Mouse (Mus musculus) MEL (cell line): Measurements from ENCODE around the gene Tc2n. TPM values are rescaled to one million over a fixed set of nuclear protein-coding genes. Genes with fewer than 3 reads are reported as not detected.

Source experiments
- DNase-seq: peaks from one replicate; pipeline ENCODE4 v3.0.0; 2011; ENCODE audit warnings: low read depth, low spot score
- H3K27ac ChIP-seq: 2 replicates; pipeline ENCODE4 v1.5.1; 2012; ENCODE audit warnings: low read depth, mild to moderate bottlenecking, control low read depth, low read length, moderate library complexity; ENCODE audit not compliant: control insufficient read depth
- H3K27me3 ChIP-seq, 2 experiments: fragments of 150-350 bp in 1 of 2; sonication (generic) in 1 of 2; 2 replicates each; pipeline ENCODE4 v1.6.1; 2012; ENCODE audit warnings: low read length in 2 of 2, mild to moderate bottlenecking in 2 of 2, improper control_type of control experiment in 1 of 2, moderate library complexity in 1 of 2; ENCODE audit not compliant: insufficient read depth in 2 of 2, control insufficient read depth in 1 of 2
- H3K36me3 ChIP-seq, 2 experiments: 2 replicates each; pipeline ENCODE4 v1.6.1; 2012 to 2014; ENCODE audit warnings: low read length in 2 of 2, improper control_type of control experiment in 1 of 2, inconsistent platforms in 1 of 2, mild to moderate bottlenecking in 1 of 2; ENCODE audit not compliant: insufficient read depth in 2 of 2, control insufficient read depth in 1 of 2
- H3K4me1 ChIP-seq, 2 experiments: fragments of 150-350 bp in 1 of 2; sonication (generic) in 1 of 2; 2 replicates each; pipeline ENCODE4 v1.6.1; 2012; ENCODE audit warnings: low read length in 2 of 2, improper control_type of control experiment in 1 of 2, mild to moderate bottlenecking in 1 of 2; ENCODE audit not compliant: insufficient read depth in 2 of 2, control insufficient read depth in 1 of 2
- H3K4me3 ChIP-seq, 2 experiments: fragments of 150-350 bp in 1 of 2; sonication (generic) in 1 of 2; 2 replicates each; pipeline ENCODE4 v1.5.1; 2012; ENCODE audit warnings: low read depth in 2 of 2, low read length in 2 of 2, mild to moderate bottlenecking in 2 of 2, moderate library complexity in 2 of 2, control low read depth in 1 of 2, improper control_type of control experiment in 1 of 2; ENCODE audit not compliant: control insufficient read depth in 1 of 2, insufficient read depth in 1 of 2
- H3K79me2 ChIP-seq: 2 replicates; pipeline ENCODE4 v1.6.1; 2012; ENCODE audit warnings: mild to moderate bottlenecking, low read length, moderate library complexity; ENCODE audit not compliant: control insufficient read depth, poor library complexity, insufficient read depth
- H3K9ac ChIP-seq: 2 replicates; pipeline ENCODE4 v1.6.1; 2012; ENCODE audit warnings: low read depth, mild to moderate bottlenecking, control low read depth, low read length, moderate library complexity; ENCODE audit not compliant: control insufficient read depth, poor library complexity, severe bottlenecking
- H3K9me3 ChIP-seq: fragments of 150-350 bp; sonication (generic); replicated peaks from 2 replicates; pipeline ENCODE4 v1.6.1; 2012; ENCODE audit warnings: mild to moderate bottlenecking, low read length, improper control_type of control experiment, moderate library complexity; ENCODE audit not compliant: insufficient read depth
- CHD1 ChIP-seq: IDR thresholded peaks from 2 replicates; pipeline ENCODE4 v1.6.1; 2012; ENCODE audit warnings: low read depth, mild to moderate bottlenecking, inconsistent platforms, low read length, improper control_type of control experiment
- CTCF ChIP-seq, 3 experiments: IDR thresholded peaks in 2 of 3; conservative IDR thresholded peaks in 1 of 3; 2 replicates each; pipeline ENCODE4 v1.5.1; 2011 to 2012; ENCODE audit warnings: low read length in 3 of 3, low read depth in 2 of 3, mild to moderate bottlenecking in 2 of 3, improper control_type of control experiment in 1 of 3, inconsistent platforms in 1 of 3, mixed read lengths in 1 of 3, moderate library complexity in 1 of 3; ENCODE audit not compliant: control insufficient read depth in 1 of 3, insufficient read depth in 1 of 3, poor library complexity in 1 of 3, severe bottlenecking in 1 of 3
- E2F4 ChIP-seq: IDR thresholded peaks from 2 replicates; pipeline ENCODE4 v1.6.1; 2011; ENCODE audit warnings: low read depth, low read length, improper control_type of control experiment, borderline replicate concordance
- ELF1 ChIP-seq: IDR thresholded peaks from 2 replicates; pipeline ENCODE4 v1.6.1; 2014; ENCODE audit warnings: low read depth, mild to moderate bottlenecking, inconsistent platforms, low read length, improper control_type of control experiment, moderate library complexity
- ETS1 ChIP-seq: IDR thresholded peaks from 2 replicates; pipeline ENCODE4 v1.6.1; 2012; ENCODE audit warnings: low read depth, mild to moderate bottlenecking, inconsistent platforms, low read length, improper control_type of control experiment, moderate library complexity
- GABPA ChIP-seq: IDR thresholded peaks from 2 replicates; pipeline ENCODE4 v1.6.1; 2012; ENCODE audit warnings: low read depth, mild to moderate bottlenecking, inconsistent platforms, low read length, improper control_type of control experiment, moderate library complexity
- GATA1 ChIP-seq: IDR thresholded peaks from 2 replicates; pipeline ENCODE4 v1.6.1; 2011; ENCODE audit warnings: low read depth, low read length, improper control_type of control experiment
- JUND ChIP-seq: IDR thresholded peaks from 2 replicates; pipeline ENCODE4 v1.6.1; 2011; ENCODE audit warnings: low read depth, mild to moderate bottlenecking, improper control_type of control experiment, low read length
- MAX ChIP-seq: IDR thresholded peaks from 2 replicates; pipeline ENCODE4 v1.6.1; 2011; ENCODE audit warnings: low read length, improper control_type of control experiment
- MYB ChIP-seq: IDR thresholded peaks from 2 replicates; pipeline ENCODE4 v1.6.1; 2011; ENCODE audit warnings: mild to moderate bottlenecking, low read depth, low read length, improper control_type of control experiment
- MYC ChIP-seq: IDR thresholded peaks from 2 replicates; pipeline ENCODE4 v1.6.1; 2011; ENCODE audit warnings: low read depth, mild to moderate bottlenecking, low read length, improper control_type of control experiment, moderate library complexity
- NELFE ChIP-seq: IDR thresholded peaks from 2 replicates; pipeline ENCODE4 v1.6.1; 2011; ENCODE audit warnings: low read depth, low read length, improper control_type of control experiment
- NRF1 ChIP-seq: IDR thresholded peaks from 2 replicates; pipeline ENCODE4 v1.6.1; 2014; ENCODE audit warnings: low read depth, mild to moderate bottlenecking, inconsistent platforms, low read length, improper control_type of control experiment, moderate library complexity; ENCODE audit not compliant: poor library complexity, insufficient read depth, severe bottlenecking
- POLR2A ChIP-seq, 2 experiments: IDR thresholded peaks; 2 replicates each; pipeline ENCODE4 v1.6.1; 2011 to 2012; ENCODE audit warnings: low read length in 2 of 2, mild to moderate bottlenecking in 2 of 2, control low read depth in 1 of 2, improper control_type of control experiment in 1 of 2, low read depth in 1 of 2, moderate library complexity in 1 of 2; ENCODE audit not compliant: control insufficient read depth in 1 of 2, insufficient read depth in 1 of 2, poor library complexity in 1 of 2
- POLR2AphosphoS5 ChIP-seq: IDR thresholded peaks from 2 replicates; pipeline ENCODE4 v1.6.1; 2012; ENCODE audit warnings: low read depth, borderline replicate concordance, mild to moderate bottlenecking, inconsistent platforms, low read length, moderate library complexity, mixed read lengths
- RCOR1 ChIP-seq: IDR thresholded peaks from 2 replicates; pipeline ENCODE4 v1.6.1; 2012; ENCODE audit warnings: low read depth, mild to moderate bottlenecking, inconsistent platforms, low read length, improper control_type of control experiment
- SMC3 ChIP-seq: IDR thresholded peaks from 2 replicates; pipeline ENCODE4 v1.6.1; 2011; ENCODE audit warnings: low read depth, low read length, improper control_type of control experiment
- TAL1 ChIP-seq: IDR thresholded peaks from 2 replicates; pipeline ENCODE4 v1.6.1; 2012; ENCODE audit warnings: mild to moderate bottlenecking, inconsistent platforms, low read length, moderate library complexity, mixed read lengths
- TBP ChIP-seq: IDR thresholded peaks from 2 replicates; pipeline ENCODE4 v1.8.0; 2011; ENCODE audit warnings: low read depth, low read length, improper control_type of control experiment
- TCF12 ChIP-seq: IDR thresholded peaks from 2 replicates; pipeline ENCODE4 v1.6.1; 2014; ENCODE audit warnings: low read depth, mild to moderate bottlenecking, inconsistent platforms, low read length, improper control_type of control experiment, moderate library complexity
- USF1 ChIP-seq: IDR thresholded peaks from 2 replicates; pipeline ENCODE4 v1.6.1; 2014; ENCODE audit warnings: low read depth, mild to moderate bottlenecking, inconsistent platforms, low read length, improper control_type of control experiment, moderate library complexity
- USF2 ChIP-seq, 2 experiments: IDR thresholded peaks; 2 replicates each; pipeline ENCODE4 v1.6.1; 2011 to 2012; ENCODE audit warnings: improper control_type of control experiment in 2 of 2, low read length in 2 of 2, borderline replicate concordance in 1 of 2, inconsistent platforms in 1 of 2, low read depth in 1 of 2, mild to moderate bottlenecking in 1 of 2; ENCODE audit not compliant: insufficient read depth in 1 of 2
- ZMIZ1 ChIP-seq: IDR thresholded peaks from 2 replicates; pipeline ENCODE4 v1.6.1; 2012; ENCODE audit warnings: low read depth, mild to moderate bottlenecking, inconsistent platforms, low read length, improper control_type of control experiment, moderate library complexity
- ZNF384 ChIP-seq: IDR thresholded peaks from 2 replicates; pipeline ENCODE4 v1.6.1; 2012; ENCODE audit warnings: low read depth, mild to moderate bottlenecking, inconsistent platforms, low read length, improper control_type of control experiment
- polyA plus RNA-seq, 2 experiments: library from polyadenylated mRNA; stranded (reverse) in 1 of 2; unstranded in 1 of 2; fragments of >175 nt in 1 of 2; fragments of >200 nt in 1 of 2; gene quantifications; 2 replicates each; pipeline versions ENCODE4 v1.2.1 to v1.2.4; 2012; ENCODE audit warnings: low replicate concordance in 2 of 2, low read depth in 1 of 2; ENCODE audit not compliant: insufficient read length in 2 of 2, insufficient read depth in 1 of 2, missing spikeins in 1 of 2
- total RNA-seq: library from RNA; depleted of rRNA; stranded (reverse); fragments of 300-350 nt; gene quantifications from 2 replicates; pipeline ENCODE4 v1.2.3, GENCODE M21; 2012

Tc2n gene
- total and polyA plus RNA-seq, 3 experiments = 0.49 TPM; not detected in 2

DNA sequence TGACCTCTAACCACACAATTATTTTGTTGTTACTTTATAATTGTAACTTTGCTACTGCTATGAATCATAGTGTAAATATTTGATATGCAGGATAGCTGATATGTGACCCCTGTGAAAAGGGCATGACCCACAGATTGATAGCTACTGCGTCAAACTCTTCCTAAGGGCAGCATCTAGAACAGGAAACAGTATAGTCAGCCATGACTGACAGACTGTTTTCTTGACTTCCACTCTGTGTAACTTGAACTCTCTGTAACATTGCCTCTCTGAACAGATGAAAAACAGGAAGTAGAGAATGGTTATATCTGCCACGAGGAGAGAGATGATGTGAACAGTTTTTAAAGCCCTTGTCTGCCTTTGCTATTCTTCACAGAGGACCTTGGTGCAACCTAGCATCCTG, 21.7 kb upstream of the Tc2n start:
- no peak overlapping the region for H3K9ac ChIP-seq

DNA sequence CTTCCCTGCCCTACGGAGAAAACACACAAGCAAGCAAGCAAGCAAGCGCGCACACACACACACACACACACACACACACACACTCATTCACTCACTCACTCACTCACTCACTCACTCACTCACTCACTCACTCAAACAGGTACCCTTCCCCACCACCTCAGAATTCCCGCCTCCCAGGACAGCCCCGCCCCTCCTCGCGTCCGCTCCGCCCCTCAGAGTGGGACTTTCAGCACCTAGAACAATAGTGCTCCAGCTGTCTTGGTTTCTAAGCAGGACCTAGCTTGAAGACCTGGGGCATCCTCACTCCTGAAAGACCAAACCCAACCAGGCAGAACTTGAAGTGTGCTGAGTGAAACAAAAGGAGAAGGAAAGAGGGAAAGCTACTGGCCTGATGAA, 430 bp upstream of the Tc2n start:
- Histone ChIP-seq H3K9me3 (no peaks in the 10 kb centered on the region), H3K4me3 (no peak overlapping the region)
- no peak for DNase-seq

More for the DNA sequence above, 21.7 kb upstream of the Tc2n start:
- peak; percentile 41 for DNase-seq
- no peaks in the 10 kb centered on the region for H3K4me1 ChIP-seq
- H3K9me3 ChIP-seq = no peaks in the 10 kb centered on the region
- H3K79me2 ChIP-seq = no peaks in the 10 kb centered on the region
- no peak overlapping the region for H3K4me3 ChIP-seq
- H3K27me3 ChIP-seq = no peaks in the 10 kb centered on the region; a peak in 2 of 4 replicates
- no peak for TF ChIP-seq USF2 (IDR thresholded peaks at IDR 0.05; ENCODE audit: borderline replicate concordance in 1 of 2, insufficient read depth in 1 of 2, low read depth in 1 of 2, low read length in 2 of 2)
- no peaks in the 10 kb centered on the region for H3K36me3 ChIP-seq
- no peak overlapping the region for H3K27ac ChIP-seq

DNA sequence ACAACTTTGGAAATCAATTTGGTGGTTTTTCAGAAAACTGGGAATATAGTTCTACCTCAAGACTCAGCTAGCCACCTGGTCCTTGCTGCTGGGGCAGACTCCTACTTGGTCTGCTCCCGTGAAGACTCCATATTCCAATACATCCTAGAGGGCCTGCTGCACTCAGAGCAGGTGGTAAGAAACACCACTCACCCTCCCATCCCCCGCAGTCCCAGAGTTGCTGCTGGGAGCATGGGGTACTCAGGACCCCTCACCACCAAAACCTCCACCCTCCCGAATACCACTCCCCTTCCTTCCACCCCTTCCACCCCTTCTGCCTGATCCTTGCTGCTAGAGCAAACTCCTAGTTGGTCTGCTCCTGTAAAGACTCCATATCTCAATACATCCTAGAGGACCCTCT, 19.1 kb downstream of the Tc2n start:
- Histone ChIP-seq H3K27me3 (no peaks in the 10 kb centered on the region; a peak in 1 of 4 replicates), H3K27ac (no peak overlapping the region), H3K79me2 (no peaks in the 10 kb centered on the region), H3K9me3 (no peaks in the 10 kb centered on the region), H3K4me3 (no peak overlapping the region), H3K4me1 (no peaks in the 10 kb centered on the region), H3K9ac (no peak overlapping the region), H3K36me3 (no peaks in the 10 kb centered on the region)
- no peak for DNase-seq
- TF ChIP-seq E2F4 (no peak), MYB (no peak), CTCF (IDR thresholded peaks at IDR 0.05 in 2 of 3, conservative IDR thresholded peaks at IDR 0.05 in 1 of 3; ENCODE audit: control insufficient read depth in 1 of 3, insufficient read depth in 1 of 3, low read depth in 2 of 3, low read length in 3 of 3, poor library complexity in 1 of 3, severe bottlenecking in 1 of 3) (no peak), TCF12 (no peak), NELFE (no peak), ETS1 (no peak), RCOR1 (no peak), JUND (no peak), POLR2AphosphoS5 (no peak), USF1 (no peak), SMC3 (no peak), TBP (no peak), MAX (no peak), NRF1 (no peak), CHD1 (no peak), POLR2A (IDR thresholded peaks at IDR 0.05; ENCODE audit: control insufficient read depth in 1 of 2, insufficient read depth in 1 of 2, low read depth in 1 of 2, low read length in 2 of 2, poor library complexity in 1 of 2) (no peak), MYC (no peak)

More for the DNA sequence above, 430 bp upstream of the Tc2n start:
- Histone ChIP-seq H3K27me3 (no peaks in the 10 kb centered on the region), H3K79me2 (no peaks in the 10 kb centered on the region), H3K4me1 (no peaks in the 10 kb centered on the region), H3K27ac (no peak overlapping the region), H3K36me3 (no peaks in the 10 kb centered on the region), H3K9ac (no peak overlapping the region)
- TF ChIP-seq USF2 (IDR thresholded peaks at IDR 0.05; ENCODE audit: borderline replicate concordance in 1 of 2, insufficient read depth in 1 of 2, low read depth in 1 of 2, low read length in 2 of 2) = no peak
- TF ChIP-seq TAL1 = no peak
- no peak for TF ChIP-seq MYB
- TF ChIP-seq CTCF (IDR thresholded peaks at IDR 0.05 in 2 of 3, conservative IDR thresholded peaks at IDR 0.05 in 1 of 3; ENCODE audit: control insufficient read depth in 1 of 3, insufficient read depth in 1 of 3, low read depth in 2 of 3, low read length in 3 of 3, poor library complexity in 1 of 3, severe bottlenecking in 1 of 3) = no peak
- TF ChIP-seq ETS1 = no peak
- no peak for TF ChIP-seq ZMIZ1
- no peak for TF ChIP-seq GATA1
- TF ChIP-seq ZNF384 = no peak
- no peak for TF ChIP-seq ELF1
- TF ChIP-seq GABPA = no peak
- TF ChIP-seq TCF12 = no peak
